16 mouse cellular contexts compared by ENCODE assay signal in genomic region chr19:42292106-42292505, GRCm38 (mm10). TPM values are rescaled to one million over a fixed set of nuclear protein-coding genes. Genes with fewer than 3 reads are reported as not detected.
DNase-seq lines count a peak whose midpoint lies in the region; ATAC-seq and TF ChIP-seq lines count a peak whose summit lies in the region.
"Had no signal": no experiment of that assay in that cellular context is flagged by ENCODE, and none has a peak within 500 bp of the region (broad histone marks: within the 10 kb centered on the region; RNA-seq: fewer than 3 reads in every experiment).

No protein-coding gene starts in this region.

- peak overlapping the region; percentile 23; the same call in 1 of the 2 replicates for H3K9ac ChIP-seq in ES-E14 (ENCODE audit: insufficient read depth, low read depth, low read length, poor library complexity, severe bottlenecking)
- H3K9ac ChIP-seq in forebrain, embryonic 13.5 days = no peak overlapping the region
- no peak overlapping the region for H3K9ac ChIP-seq in hindbrain, embryonic 16.5 days (ENCODE audit: low read depth, low read length)
- H3K9ac ChIP-seq: heart, embryonic 12.5 days; hindbrain, embryonic 15.5 days had no signal

- ATAC-seq in forebrain, embryonic 13.5 days = peak; percentile 43; the same call in 1 of the 2 replicates
- ATAC-seq in hindbrain, embryonic 16.5 days = peak; percentile 29; the same call in 1 of the 2 replicates
- ATAC-seq: CD4-positive, CD25-positive, alpha-beta regulatory T cell, adult 4 months had no signal

- H3K4me3 ChIP-seq in E14TG2a.4 (replicated peaks; ENCODE audit: low read length) (peak overlapping the region; percentile 61), ES-E14 (ENCODE audit: insufficient read depth in 1 of 2, low read depth in 1 of 2, low read length in 2 of 2, poor library complexity in 1 of 2, severe bottlenecking in 1 of 2) (no peak overlapping the region)
- H3K4me3 ChIP-seq in forebrain, embryonic 13.5 days = no peak overlapping the region
- no peak overlapping the region for H3K4me3 ChIP-seq in hindbrain, embryonic 16.5 days (ENCODE audit: low read length)
- H3K4me3 ChIP-seq: heart, embryonic 12.5 days; hindbrain, embryonic 15.5 days; myocyte had no signal

- H3K4me1 ChIP-seq in E14TG2a.4 (replicated peaks; ENCODE audit: low read depth, low read length) (peaks cover 70% of the 10 kb centered on the region), ES-E14 (ENCODE audit: control insufficient read depth in 2 of 2, insufficient read depth in 2 of 2, low read length in 2 of 2, poor library complexity in 1 of 2) (peaks cover 16 to 36% of the 10 kb centered on the region in 2 experiments)
- H3K4me1 ChIP-seq in forebrain, embryonic 13.5 days = peaks cover 31% of the 10 kb centered on the region
- peaks cover 8% of the 10 kb centered on the region for H3K4me1 ChIP-seq in hindbrain, embryonic 16.5 days (ENCODE audit: control insufficient read depth, insufficient read depth, low read depth, low read length)

- WGBS in forebrain, embryonic 13.5 days = 15% methylated on average over 8 of the region's 8 CpGs
- 39% methylated on average over 8 of the region's 8 CpGs for WGBS in hindbrain, embryonic 16.5 days

- H3K9me3 ChIP-seq in E14TG2a.4 (ENCODE audit: low read length) (no peaks in the 10 kb centered on the region), ES-E14 (ENCODE audit: control insufficient read depth, insufficient read depth, low read depth, low read length) (no peaks in the 10 kb centered on the region)
- H3K9me3 ChIP-seq in forebrain, embryonic 13.5 days (replicated peaks) = no peaks in the 10 kb centered on the region
- H3K9me3 ChIP-seq in hindbrain, embryonic 16.5 days (ENCODE audit: control insufficient read depth, low read length) = no peaks in the 10 kb centered on the region
- H3K9me3 ChIP-seq: heart, embryonic 12.5 days; hindbrain, embryonic 15.5 days had no signal

- no peak overlapping the region for H3K4me2 ChIP-seq in forebrain, embryonic 13.5 days
- H3K4me2 ChIP-seq in hindbrain, embryonic 16.5 days (ENCODE audit: low read length) = no peak overlapping the region
- H3K4me2 ChIP-seq: heart, embryonic 12.5 days; hindbrain, embryonic 15.5 days had no signal

- TF ChIP-seq CTCF in E14TG2a.4 (conservative IDR thresholded peaks at IDR 0.05; ENCODE audit: low read length) = no peak

- in situ Hi-C loops in ES-E14 (cut with MboI; ENCODE audit: low sequenced_read_pairs in 2 of 2, unreplicated experiment in 2 of 2) = no loop called here

- no peak for DNase-seq in ES-E14 (ENCODE audit: low read depth, low spot score)
- no peak for DNase-seq in lung, postnatal 25 days (ENCODE audit: low spot score)
- no peak for DNase-seq in left cerebral cortex, postnatal 10 days (ENCODE audit: extremely low spot score in 1 of 2, low spot score in 2 of 2)
- no peak for DNase-seq in thymus, postnatal 4 days
- DNase-seq: cerebellum, adult 8-10 months; gastrocnemius, postnatal 25 days; kidney, adult 9 months had no signal

- H3K27me3 ChIP-seq in E14TG2a.4 (ENCODE audit: insufficient read depth, low read length) = no peaks in the 10 kb centered on the region
- H3K27me3 ChIP-seq in forebrain, embryonic 13.5 days = no peaks in the 10 kb centered on the region
- no peaks in the 10 kb centered on the region for H3K27me3 ChIP-seq in hindbrain, embryonic 16.5 days (replicated peaks; ENCODE audit: control insufficient read depth, insufficient read depth, low read length)
- H3K27me3 ChIP-seq: hindbrain, embryonic 15.5 days had no signal

- no peak overlapping the region for H3K27ac ChIP-seq in ES-E14 (ENCODE audit: insufficient read depth, low read depth, low read length, poor library complexity, severe bottlenecking)
- peak overlapping the region; percentile 55; the same call in 1 of the 2 replicates for H3K27ac ChIP-seq in forebrain, embryonic 13.5 days
- no peak overlapping the region for H3K27ac ChIP-seq in hindbrain, embryonic 16.5 days (ENCODE audit: low read depth, low read length)
- H3K27ac ChIP-seq: hindbrain, embryonic 15.5 days; macrophage had no signal

- H3K36me3 ChIP-seq in E14TG2a.4 (ENCODE audit: insufficient read depth, low read length) (no peaks in the 10 kb centered on the region), ES-E14 (ENCODE audit: control insufficient read depth, insufficient read depth, low read length, poor library complexity, severe bottlenecking) (no peaks in the 10 kb centered on the region)
- H3K36me3 ChIP-seq in forebrain, embryonic 13.5 days (ENCODE audit: poor library complexity, severe bottlenecking) = no peaks in the 10 kb centered on the region
- no peaks in the 10 kb centered on the region for H3K36me3 ChIP-seq in hindbrain, embryonic 16.5 days (ENCODE audit: control insufficient read depth, insufficient read depth, low read length)
- H3K36me3 ChIP-seq: heart, embryonic 12.5 days; hindbrain, embryonic 15.5 days had no signal

- intact Hi-C loops in left cerebral cortex, postnatal 10 days (cut with DNase I) = no loop called here

TF ChIP-seq in ES-E14, 5 proteins besides CTCF, POLR2A, EP300 and RAD21:
- TF ChIP-seq ZC3H11A (IDR thresholded peaks at IDR 0.05; ENCODE audit: borderline replicate concordance, low read depth, low read length) (no peak), HCFC1 (IDR thresholded peaks at IDR 0.05; ENCODE audit: borderline replicate concordance, insufficient read depth, low read length) (no peak), CHD2 (IDR thresholded peaks at IDR 0.05; ENCODE audit: low read depth, low read length) (no peak), ZNF384 (IDR thresholded peaks at IDR 0.05; ENCODE audit: low read depth, low read length) (no peak), MAFK (IDR thresholded peaks at IDR 0.05; ENCODE audit: insufficient read depth, low read depth, low read length) (no peak)

RNA-seq across cellular contexts. Expression of gene Golga7b, which starts 44.7 kb away (rescaled TPM):
- 0.05 and 0.09 TPM in 2 replicates for total RNA-seq in ES-E14 (2012; rRNA removed)
- 12.9 and 14.9 TPM in 2 replicates for polyA plus RNA-seq in forebrain, embryonic 13.5 days (2015; fragmentation: Nextera tagmentation; extraction: Ambion mirVana)
- 69.5 and 73.9 TPM in 2 replicates for polyA plus RNA-seq in hindbrain, embryonic 16.5 days (2015; fragmentation: Nextera tagmentation; extraction: Ambion mirVana)
- 100 to 1,000 TPM; 137 to 138 TPM for total RNA-seq in left cerebral cortex, postnatal 10 days (2021)
- polyA plus RNA-seq: liver, embryonic 16.5 days; macrophage had no signal

Comparison
In these comparisons a context has a peak if more than half of its experiments do, and no peak if none do; other contexts are left out.
1. RNA of gene Golga7b, which starts 44.7 kb away (total RNA-seq): 137 to 138 TPM in left cerebral cortex, postnatal 10 days; 0.05 to 0.09 TPM in ES-E14; every median in the first group is over 100 times any median in the second.